Mouse (Mus musculus): ENCODE results near the gene Spg20. TPM values are rescaled to one million over a fixed set of nuclear protein-coding genes. Genes with fewer than 3 reads are reported as not detected.

The Spg20 gene
- total RNA-seq, 2 experiments from 2014 or later, result 40.3 to 40.9 TPM

- intact Hi-C loops (cut with DNase I), result no loop called here
- no peak for DNase-seq
Observed at GRCm38 (mm10) chr3:55139837-55140236, 27.9 kb downstream of the Spg20 start.

- intact Hi-C loops (cut with DNase I), result no loop called here
Observed at GRCm38 (mm10) chr3:55141401-55141800, 29.5 kb downstream of the Spg20 start.

DNA sequence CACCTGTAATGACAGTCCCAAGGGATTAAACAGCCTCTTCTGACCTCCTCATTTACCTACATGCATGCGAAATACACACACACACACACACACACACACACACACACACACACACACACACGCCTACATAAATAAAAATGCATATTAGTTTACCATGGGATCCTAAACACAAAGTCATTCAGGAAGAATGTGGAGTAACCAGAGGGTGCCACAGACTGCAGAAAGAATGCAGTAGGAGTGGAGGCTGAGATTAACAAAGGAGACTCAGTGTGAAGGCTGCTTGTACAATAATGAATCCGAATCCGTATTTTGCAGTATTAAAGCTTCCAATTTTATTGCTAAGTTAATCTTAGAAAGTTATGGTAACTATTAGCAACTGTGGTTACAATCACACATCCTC lies 33.0 kb downstream of the Spg20 start:
- intact Hi-C loops (cut with DNase I), result no loop called here
- no peak for DNase-seq

More at GRCm38 (mm10) chr3:55141401-55141800, 29.5 kb downstream of the Spg20 start:
- DNase-seq, result no peak

DNA sequence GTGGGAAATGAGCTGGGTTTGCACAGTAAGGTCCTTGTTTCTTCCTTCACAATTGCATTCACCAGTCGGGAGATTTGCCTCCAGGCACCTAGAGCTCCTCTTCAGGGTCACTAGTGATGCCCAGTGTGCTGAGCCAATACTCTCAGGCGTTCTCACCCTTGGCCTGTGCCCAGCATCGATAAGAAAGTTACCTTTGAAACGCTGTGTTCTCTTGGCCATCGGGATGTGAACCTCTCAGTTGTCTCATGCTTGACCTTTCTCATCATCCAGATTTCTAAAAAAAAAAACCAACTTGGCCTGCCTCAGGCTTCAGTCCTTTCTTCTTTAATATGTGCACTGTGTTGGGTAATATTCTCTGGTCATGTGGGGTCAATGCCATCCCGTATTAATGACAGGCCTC lies 34.5 kb downstream of the Spg20 start:
- no peak for DNase-seq
- intact Hi-C loops (cut with DNase I), result no loop called here

- intact Hi-C loops (cut with DNase I), result no loop called here
- DNase-seq, result no peak
Observed at GRCm38 (mm10) chr3:55147156-55147555, 35.2 kb downstream of the Spg20 start.

GRCm38 (mm10) chr3:55148091-55148490 lies 36.2 kb downstream of the Spg20 start:
- intact Hi-C loops (cut with DNase I), result no loop called here
- DNase-seq, result no peak

DNA sequence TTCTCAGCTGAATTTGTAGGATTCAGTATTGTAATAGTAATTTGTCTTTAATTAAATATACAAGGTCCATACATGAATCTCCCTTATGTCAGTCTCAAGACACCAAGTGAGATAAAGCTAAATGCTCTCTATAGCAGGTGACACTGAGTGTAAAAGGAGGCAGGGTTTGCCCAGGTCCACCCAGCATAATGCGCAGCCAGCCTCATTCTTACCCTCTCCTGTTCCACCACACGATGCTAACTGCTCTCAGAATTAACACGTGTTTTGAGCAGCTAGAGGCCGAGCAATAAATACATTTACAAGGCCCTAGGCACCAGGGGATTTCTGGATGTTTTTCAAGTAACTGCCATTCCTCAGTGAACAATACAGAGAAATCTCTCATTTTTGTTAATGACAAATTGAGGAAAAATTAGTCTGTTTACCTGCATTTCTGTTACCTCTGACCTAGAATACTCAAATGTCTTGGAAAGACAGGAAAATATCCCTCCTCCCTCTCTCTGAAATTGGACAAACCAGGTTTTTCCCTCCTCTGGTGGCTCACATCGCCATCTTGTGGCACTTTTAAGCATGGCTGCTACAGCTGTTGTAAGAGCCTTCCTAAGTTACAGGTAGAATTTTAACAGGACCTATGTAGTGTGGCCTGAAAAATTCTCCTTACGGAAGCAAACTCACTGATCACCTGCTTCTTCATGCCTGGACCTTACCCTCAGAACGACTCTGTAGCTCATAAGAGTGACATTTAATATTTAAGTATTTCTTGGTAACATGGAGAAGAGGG lies 39.9 kb downstream of the Spg20 start:
- DNase-seq, result peak; percentile 37 to 68
- intact Hi-C loops (cut with DNase I), result loop anchor here (1.0 to 5.0 kb wide), 2 partner anchors 72 to 90 kb away; partner anchors contain the start of gene Dclk1

GRCm38 (mm10) chr3:55152673-55153334 lies 40.9 kb downstream of the Spg20 start:
- no peak for DNase-seq
- intact Hi-C loops (cut with DNase I), result loop anchor here (1.0 to 5.0 kb wide), 3 partner anchors 73 to 201 kb away; partner anchors contain the start of gene Dclk1

DNA sequence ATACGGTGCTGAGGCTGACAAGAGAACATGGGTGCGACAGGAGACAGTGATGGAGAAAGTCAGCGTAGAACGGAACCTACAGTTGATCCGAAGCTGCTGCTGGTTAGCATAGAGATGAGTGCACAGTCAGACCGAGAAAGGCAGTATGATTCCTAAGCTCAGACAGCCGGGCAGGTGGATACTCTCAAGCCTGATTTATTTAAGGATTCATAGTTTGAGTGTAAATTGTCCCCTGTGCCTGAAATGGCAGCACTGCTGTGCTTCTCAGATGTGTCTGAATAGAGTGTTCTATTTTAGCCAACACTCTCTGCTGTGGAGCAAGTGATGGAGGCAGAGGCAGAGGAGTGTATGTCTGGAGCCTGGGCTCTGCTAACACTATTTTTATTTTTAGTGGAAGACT lies 42.3 kb downstream of the Spg20 start:
- no peak for DNase-seq
- intact Hi-C loops (cut with DNase I), result loop anchor here (5.0 kb wide), 1 partner anchor 88 kb away; the partner anchor contains the start of gene Dclk1

DNA sequence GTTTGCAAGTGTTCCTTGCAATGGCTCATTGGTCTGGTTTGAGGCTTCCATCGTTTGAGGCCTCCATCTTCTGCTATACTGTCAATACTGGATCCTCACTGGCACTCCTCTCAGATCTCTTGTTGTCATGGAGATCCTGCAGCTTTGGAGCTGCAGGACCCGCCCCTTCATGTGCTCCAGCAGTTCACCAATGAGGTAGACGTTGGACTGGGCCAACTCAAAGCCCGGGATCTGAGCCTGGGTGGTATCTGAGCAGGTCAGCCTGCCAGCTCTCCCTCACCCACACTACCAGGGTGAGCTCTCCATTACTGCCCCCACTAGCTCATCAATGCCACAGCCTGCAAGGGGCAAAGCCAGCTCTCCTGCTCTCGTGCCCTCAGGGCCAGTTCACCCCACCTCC lies 45.5 kb downstream of the Spg20 start:
- DNase-seq, result no peak
- intact Hi-C loops (cut with DNase I), result no loop called here

DNA sequence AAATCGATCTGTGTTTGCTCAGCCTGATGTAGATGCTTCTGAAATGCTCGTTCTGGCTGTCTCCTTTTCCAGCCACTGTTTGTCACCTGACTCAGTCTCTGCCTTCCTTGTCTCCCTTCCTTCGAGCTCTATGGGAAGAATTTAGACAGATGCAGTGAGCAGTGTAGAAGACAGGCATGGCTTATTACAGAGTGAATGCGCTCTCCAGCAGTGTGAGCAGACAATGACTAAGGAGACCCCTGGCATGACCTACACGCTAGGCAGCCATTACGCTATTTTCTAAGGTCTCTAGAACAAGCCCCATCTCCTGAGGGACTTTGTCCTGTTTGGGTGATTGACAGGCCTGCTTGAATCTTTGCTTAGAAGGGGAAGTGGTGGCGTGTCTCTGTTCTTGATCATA lies 49.2 kb downstream of the Spg20 start:
- DNase-seq, result no peak
- intact Hi-C loops (cut with DNase I), result no loop called here

GRCm38 (mm10) chr3:55163510-55163909 lies 51.6 kb downstream of the Spg20 start:
- intact Hi-C loops (cut with DNase I), result no loop called here
- no peak for DNase-seq

DNA sequence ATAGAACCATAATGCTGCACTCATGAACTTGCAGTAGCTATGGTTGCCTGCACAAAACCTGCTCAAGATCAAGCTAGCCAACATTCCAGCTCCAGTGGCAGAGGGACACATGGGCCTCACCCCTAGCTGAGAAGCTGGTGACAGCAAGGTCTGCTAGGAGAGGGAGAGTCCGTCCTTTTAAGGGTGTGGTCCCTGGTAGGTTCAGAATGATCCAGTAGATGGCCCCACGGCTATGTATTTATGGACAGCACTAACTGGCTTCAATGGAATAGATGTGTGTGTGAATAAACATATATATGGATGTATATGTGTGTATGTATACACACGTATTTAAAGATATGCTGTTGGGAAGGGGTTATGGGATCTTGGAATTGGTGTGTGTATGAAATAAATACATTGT lies 60.6 kb downstream of the Spg20 start:
- no peak for DNase-seq
- intact Hi-C loops (cut with DNase I), result no loop called here

DNA sequence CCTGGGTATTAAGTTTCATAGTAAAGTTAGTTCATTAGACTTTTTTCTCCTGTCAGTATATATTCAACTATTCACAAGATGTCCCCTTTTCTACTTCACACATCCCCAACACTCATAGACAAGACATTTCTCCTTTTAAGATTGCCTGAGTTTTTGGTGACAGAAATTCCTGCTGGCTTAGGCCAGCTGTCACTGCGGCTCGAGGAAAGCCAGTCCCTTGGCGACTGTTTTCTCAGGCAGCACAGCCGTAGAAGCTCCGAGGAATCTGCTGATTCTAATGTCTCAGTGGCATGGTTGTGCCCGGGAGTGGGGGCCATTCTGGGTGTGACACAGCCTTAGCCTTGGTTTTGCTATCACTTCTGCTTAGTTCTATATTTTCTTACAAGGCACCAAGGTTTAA lies 65.4 kb downstream of the Spg20 start:
- intact Hi-C loops (cut with DNase I), result no loop called here
- DNase-seq, result no peak

DNA sequence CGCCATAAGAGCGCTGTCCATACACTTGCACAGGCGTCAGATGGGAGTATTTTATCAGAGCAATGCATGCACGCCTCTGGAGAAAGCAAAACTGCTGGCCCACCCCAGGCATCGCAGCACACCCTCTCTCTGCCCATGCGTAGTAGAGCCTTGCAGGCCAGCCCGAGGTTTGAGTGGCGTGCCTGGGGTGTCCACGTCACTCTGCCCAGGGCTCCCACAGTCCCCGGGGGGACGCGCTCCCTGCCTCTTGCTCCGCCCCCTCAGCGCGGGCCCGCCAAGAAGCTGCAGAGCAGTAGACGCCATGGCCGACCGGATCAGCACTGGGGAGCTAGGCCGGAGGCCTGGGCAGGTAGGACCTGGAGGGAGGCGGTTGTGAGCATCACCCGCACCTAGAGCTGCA lies 69.9 kb downstream of the Spg20 start, which contains the start of gene Sohlh2:
Gene Sohlh2 (plus strand): TSS at position 263 of the 400 bp plus-strand sequence.
- no peak for DNase-seq
- intact Hi-C loops (cut with DNase I), result no loop called here

Small RNA genes within 50 kb of the gene (microRNA-seq; reads per million reads assigned to microRNA genes)
- 0 reads per million in 2 experiments for gene Gm22029 (ENCODE audit: borderline number of aligned reads in 2 of 2)

Other genes starting within 250 kb of the Spg20 start
- gene Sertm1, start 196.2 kb upstream of the Spg20 start, total RNA-seq (2021), result under 1 TPM; 0.14 to 0.17 TPM
- not detected for gene Ccna1, start 56.6 kb upstream of the Spg20 start, total RNA-seq (2021)
- gene Ccdc169, start 25.2 kb downstream of the Spg20 start, total RNA-seq (2021), result not detected
- gene Sohlh2, start 69.9 kb downstream of the Spg20 start, total RNA-seq (2021), result not detected
- 1 to 10 TPM; 2.5 to 5.9 TPM for gene Dclk1, start 130.3 kb downstream of the Spg20 start, total RNA-seq (2021)